Mouse (Mus musculus) CH12.LX (cell line): ENCODE data around the gene Rnf43.

ENCODE experiments used
- CHD1 ChIP-seq: IDR thresholded peaks from 2 replicates; pipeline ENCODE4 v1.6.1; 2012; ENCODE audit warnings: low read depth, low read length, improper control_type of control experiment, inconsistent platforms
- CTCF ChIP-seq, 2 experiments: IDR thresholded peaks in 1 of 2; conservative IDR thresholded peaks in 1 of 2; 2 replicates each; pipeline ENCODE4 v1.5.1; 2011 to 2012; ENCODE audit warnings: low read depth in 2 of 2, low read length in 2 of 2, improper control_type of control experiment in 1 of 2, inconsistent platforms in 1 of 2, mild to moderate bottlenecking in 1 of 2, moderate library complexity in 1 of 2
- JUN ChIP-seq: IDR thresholded peaks from 2 replicates; pipeline ENCODE4 v1.6.1; 2011; ENCODE audit warnings: low read depth, mild to moderate bottlenecking, low read length, improper control_type of control experiment, moderate library complexity; ENCODE audit not compliant: insufficient read depth
- POLR2A ChIP-seq: IDR thresholded peaks from 2 replicates; pipeline ENCODE4 v1.6.1; 2011; ENCODE audit warnings: low read depth, mild to moderate bottlenecking, improper control_type of control experiment, low read length
- SIN3A ChIP-seq: IDR thresholded peaks from 2 replicates; pipeline ENCODE4 v1.6.1; 2012; ENCODE audit warnings: low read length, improper control_type of control experiment, inconsistent platforms
- ZNF384 ChIP-seq: IDR thresholded peaks from 2 replicates; pipeline ENCODE4 v1.6.1; 2012; ENCODE audit warnings: low read depth, low read length, improper control_type of control experiment, inconsistent platforms

DNA sequence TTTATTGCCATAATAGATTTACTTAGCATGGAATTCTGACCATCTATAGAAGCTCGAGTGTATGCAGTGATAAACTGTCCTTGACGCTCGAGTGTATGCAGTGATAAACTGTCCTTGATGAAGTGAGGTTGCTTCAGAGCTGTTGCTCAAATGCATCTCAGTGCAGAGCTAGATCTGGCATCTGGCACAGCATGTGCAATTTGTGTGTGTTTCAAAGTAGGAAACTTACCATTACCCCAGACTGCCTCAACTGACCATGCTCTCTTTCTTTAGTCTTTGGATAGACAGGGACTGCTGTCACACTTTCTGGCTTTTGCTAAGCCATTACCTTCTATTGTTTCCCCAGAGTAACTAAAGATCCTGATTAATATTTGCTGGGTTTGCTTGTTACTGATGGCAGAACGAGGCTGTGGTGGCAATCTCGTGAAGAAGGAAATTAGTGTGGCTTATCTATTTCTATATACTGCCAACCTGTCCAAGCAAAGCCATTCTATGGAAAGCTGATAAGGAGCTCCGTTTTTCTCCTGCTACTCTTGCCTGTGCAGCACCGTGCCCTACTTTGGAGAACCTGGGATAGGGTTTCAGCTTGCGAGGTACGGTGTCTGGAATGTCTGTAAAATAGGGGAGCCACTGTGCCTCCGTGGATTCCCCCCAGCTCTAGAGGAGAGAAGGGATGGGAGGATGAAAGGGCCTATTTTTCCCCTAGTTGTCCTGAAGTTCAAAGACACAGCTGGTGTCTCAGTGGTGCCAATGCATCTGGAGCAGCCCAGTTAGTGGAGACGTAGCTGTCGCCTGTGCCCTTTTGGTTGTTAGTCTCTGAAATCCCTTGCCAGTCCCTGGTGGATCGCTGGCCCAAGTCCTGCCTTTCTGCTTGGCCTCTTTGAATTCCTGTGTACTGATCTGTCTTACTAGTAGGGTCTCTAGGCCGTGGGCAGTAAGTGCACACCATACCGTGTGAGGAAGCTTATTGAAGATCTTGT lies 25.0 kb downstream of the Rnf43 start:
- no peak for TF ChIP-seq CTCF (conservative IDR thresholded peaks at IDR 0.05 in 1 of 2, IDR thresholded peaks at IDR 0.05 in 1 of 2; ENCODE audit: low read depth in 2 of 2, low read length in 2 of 2)
- TF ChIP-seq POLR2A = no peak
- no peak for TF ChIP-seq ZNF384
- no peak for TF ChIP-seq SIN3A
- TF ChIP-seq JUN = no peak
- no peak for TF ChIP-seq CHD1
